Mouse (Mus musculus) hindbrain, embryonic 14.5 days (tissue): ENCODE measurements at regions not wholly inside any gene's neighbourhood (a gene's known extent, or its start where the extent isn't known, plus 50 kb on each side); places are given as distances from the start of the nearest gene placed in this dataset.

ENCODE experiments used
- ATAC-seq: fragments of 200-750 bp; cut with Nextera tagmentation; 2 replicates; pipeline ENCODE4 v1.8.0; 2017; ENCODE audit warnings: moderate number of reproducible peaks, mild to moderate bottlenecking, moderate TSS enrichment, moderate library complexity; ENCODE audit not compliant: low FRiP score
- DNase-seq: peaks from one replicate; pipeline ENCODE4 v3.0.0-alpha.2; 2015; ENCODE audit warnings: low spot score
- H3K27ac ChIP-seq: fragments of 300-500 bp; sonication (generic); 2 replicates; pipeline ENCODE4 v1.5.1; 2014; ENCODE audit warnings: mild to moderate bottlenecking, moderate library complexity
- H3K27me3 ChIP-seq: fragments of 300-500 bp; sonication (generic); 2 replicates; pipeline ENCODE4 v1.6.1; 2014; ENCODE audit warnings: mild to moderate bottlenecking, low read length, mixed read lengths; ENCODE audit not compliant: control insufficient read depth, insufficient read depth
- H3K36me3 ChIP-seq: fragments of 300-500 bp; sonication (generic); replicated peaks from 2 replicates; pipeline ENCODE4 v1.6.1; 2014; ENCODE audit not compliant: control insufficient read depth, insufficient read depth
- H3K4me1 ChIP-seq: fragments of 300-500 bp; sonication (generic); replicated peaks from 2 replicates; pipeline ENCODE4 v1.6.1; 2014; ENCODE audit warnings: antibody characterized with exemption, low read length, mixed read lengths; ENCODE audit not compliant: control insufficient read depth, insufficient read depth
- H3K4me2 ChIP-seq: fragments of 300-500 bp; sonication (generic); replicated peaks from 2 replicates; pipeline ENCODE4 v1.6.1; 2014; ENCODE audit warnings: mild to moderate bottlenecking, moderate library complexity
- H3K4me3 ChIP-seq: fragments of 300-500 bp; sonication (generic); replicated peaks from 2 replicates; pipeline ENCODE4 v1.5.1; 2014; ENCODE audit warnings: mild to moderate bottlenecking, low read length
- H3K9ac ChIP-seq: fragments of 300-500 bp; sonication (generic); 2 replicates; pipeline ENCODE4 v1.6.1; 2014
- H3K9me3 ChIP-seq: fragments of 300-500 bp; sonication (generic); 2 replicates; pipeline ENCODE4 v1.6.1; 2016; ENCODE audit warnings: low read length; ENCODE audit not compliant: control insufficient read depth
- WGBS: fragments of 180-500 bp; shearing (Covaris S2); extraction: QIAGEN DNeasy Blood & Tissue Kit; methylation state at CpG from one replicate; pipeline ENCODE4 v1.1.7; 2014; 5-methylcytosine and 5-hydroxymethylcytosine counted together

GRCm38 (mm10) chr14:25060285-25060684 lies 398.7 kb upstream of the Zmiz1 start:
- no peaks in the 10 kb centered on the region for H3K27me3 ChIP-seq
- no peak overlapping the region for H3K27ac ChIP-seq
- H3K36me3 ChIP-seq, result no peaks in the 10 kb centered on the region
- H3K4me3 ChIP-seq, result no peak overlapping the region
- ATAC-seq, result no peak
- H3K4me2 ChIP-seq, result no peak overlapping the region
- no peaks in the 10 kb centered on the region for H3K9me3 ChIP-seq
- 79% methylated on average over 7 of the region's 7 CpGs for WGBS
- no peak for DNase-seq
- H3K9ac ChIP-seq, result no peak overlapping the region
- peaks cover 11% of the 10 kb centered on the region for H3K4me1 ChIP-seq

DNA sequence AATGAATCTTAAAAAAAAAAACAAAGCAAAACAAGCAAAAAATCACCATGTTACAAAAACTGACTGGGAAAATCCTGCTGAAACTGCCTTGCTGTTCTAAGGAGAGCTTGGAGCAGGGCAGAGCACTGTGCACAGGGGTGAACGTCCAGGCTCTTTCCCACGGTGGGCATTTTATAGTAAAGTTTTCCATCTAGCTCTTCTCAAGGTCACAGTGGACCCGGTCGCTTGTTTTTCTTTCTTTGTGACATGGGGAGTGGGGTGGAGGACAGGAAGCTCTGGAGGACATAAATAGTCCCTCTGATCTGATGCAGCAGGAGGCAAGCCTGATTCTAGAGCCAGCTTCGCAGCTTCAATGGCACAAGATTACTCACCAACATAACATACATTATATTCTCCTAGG lies 395.9 kb upstream of the Zmiz1 start:
- H3K4me1 ChIP-seq, result peaks cover 11% of the 10 kb centered on the region
- 73% methylated on average over 5 of the region's 5 CpGs for WGBS
- H3K9ac ChIP-seq, result no peak overlapping the region
- ATAC-seq (no peak), DNase-seq (no peak)
- H3K27me3 ChIP-seq, result no peaks in the 10 kb centered on the region
- H3K4me2 ChIP-seq, result no peak overlapping the region
- H3K9me3 ChIP-seq, result no peaks in the 10 kb centered on the region
- no peak overlapping the region for H3K4me3 ChIP-seq
- H3K36me3 ChIP-seq, result no peaks in the 10 kb centered on the region
- no peak overlapping the region for H3K27ac ChIP-seq

GRCm38 (mm10) chr14:25064190-25064947 lies 394.6 kb upstream of the Zmiz1 start:
- Histone ChIP-seq H3K36me3 (no peaks in the 10 kb centered on the region), H3K4me3 (no peak overlapping the region), H3K27me3 (no peaks in the 10 kb centered on the region), H3K9me3 (no peaks in the 10 kb centered on the region), H3K4me1 (peaks cover 11% of the 10 kb centered on the region), H3K9ac (no peak overlapping the region), H3K27ac (no peak overlapping the region), H3K4me2 (no peak overlapping the region)
- 48% methylated on average over 8 of the region's 8 CpGs for WGBS
- ATAC-seq, result no peak
- no peak for DNase-seq

DNA sequence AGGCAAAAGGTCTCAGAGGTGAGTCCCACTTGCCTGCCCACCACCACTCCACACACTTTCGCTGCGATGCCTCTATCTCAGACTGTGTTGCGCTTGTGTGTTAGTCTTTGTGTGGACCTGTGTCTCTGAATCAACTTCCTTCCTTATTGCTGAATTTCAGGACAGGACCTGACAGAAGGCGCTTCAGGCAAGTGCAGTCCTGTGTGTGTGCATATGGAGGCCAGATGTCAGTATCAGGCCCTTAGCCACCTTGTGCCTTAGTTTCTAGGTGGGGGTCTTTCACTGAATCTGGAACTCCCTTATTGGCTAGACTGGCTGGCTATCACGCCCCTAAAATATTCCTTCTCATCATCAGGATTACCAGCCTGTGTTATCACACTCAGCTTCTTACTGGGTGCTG lies 391.6 kb upstream of the Zmiz1 start:
- ATAC-seq, result no peak

DNA sequence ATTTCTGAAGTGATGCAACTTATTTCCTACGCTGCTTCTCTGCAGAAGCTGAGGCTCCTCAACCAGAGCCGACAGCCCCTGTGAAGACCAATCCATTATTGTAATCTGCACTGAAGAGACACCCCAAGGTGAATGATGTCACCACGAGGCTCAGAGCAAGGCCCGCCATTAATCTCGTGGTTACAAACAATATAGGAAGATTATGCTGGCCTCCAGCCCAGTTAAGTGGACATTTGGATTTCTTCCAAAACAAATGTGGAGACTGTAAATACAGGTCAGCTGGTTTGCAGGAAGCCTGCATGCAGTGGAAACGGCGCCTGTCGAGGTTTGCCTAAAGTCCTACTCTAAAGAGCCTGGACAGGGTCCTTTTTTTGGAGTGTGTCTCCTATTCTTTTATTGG lies 390.6 kb upstream of the Zmiz1 start:
- Histone ChIP-seq H3K9me3 (no peaks in the 10 kb centered on the region), H3K36me3 (no peaks in the 10 kb centered on the region), H3K4me1 (peaks cover 20% of the 10 kb centered on the region), H3K27me3 (no peaks in the 10 kb centered on the region), H3K9ac (no peak overlapping the region), H3K4me3 (no peak overlapping the region), H3K27ac (no peak overlapping the region), H3K4me2 (no peak overlapping the region)
- peak; percentile 75 for DNase-seq
- ATAC-seq, result peak; percentile 18; the same call in 1 of the 2 replicates
- 26% methylated on average over 8 of the region's 8 CpGs for WGBS

More for the DNA sequence above, 391.6 kb upstream of the Zmiz1 start:
- H3K27me3 ChIP-seq, result no peaks in the 10 kb centered on the region
- WGBS, result 94% methylated on average over 5 of the region's 5 CpGs
- H3K4me1 ChIP-seq, result peaks cover 20% of the 10 kb centered on the region
- no peak overlapping the region for H3K27ac ChIP-seq
- H3K36me3 ChIP-seq, result no peaks in the 10 kb centered on the region
- H3K9me3 ChIP-seq, result no peaks in the 10 kb centered on the region
- no peak overlapping the region for H3K9ac ChIP-seq
- DNase-seq, result no peak
- no peak overlapping the region for H3K4me3 ChIP-seq
- no peak overlapping the region for H3K4me2 ChIP-seq

GRCm38 (mm10) chr14:25073143-25073542 lies 385.8 kb upstream of the Zmiz1 start:
- Histone ChIP-seq H3K9ac (no peak overlapping the region), H3K4me3 (no peak overlapping the region), H3K27ac (no peak overlapping the region), H3K4me2 (no peak overlapping the region), H3K4me1 (peaks cover 9% of the 10 kb centered on the region; the same call in 1 of the 2 replicates), H3K27me3 (no peaks in the 10 kb centered on the region), H3K9me3 (no peaks in the 10 kb centered on the region), H3K36me3 (no peaks in the 10 kb centered on the region)
- ATAC-seq, result no peak
- DNase-seq, result no peak
- 52% methylated on average over 5 of the region's 5 CpGs for WGBS

GRCm38 (mm10) chr14:25074022-25074800 lies 384.8 kb upstream of the Zmiz1 start:
- Histone ChIP-seq H3K27me3 (no peaks in the 10 kb centered on the region), H3K36me3 (no peaks in the 10 kb centered on the region), H3K9ac (no peak overlapping the region), H3K4me1 (peaks cover 9% of the 10 kb centered on the region; the same call in 1 of the 2 replicates), H3K9me3 (no peaks in the 10 kb centered on the region), H3K4me3 (no peak overlapping the region), H3K4me2 (no peak overlapping the region), H3K27ac (no peak overlapping the region)
- no peak for DNase-seq
- 85% methylated on average over 9 of the region's 9 CpGs for WGBS
- ATAC-seq, result no peak

GRCm38 (mm10) chr14:25074891-25075290 lies 384.1 kb upstream of the Zmiz1 start:
- Histone ChIP-seq H3K36me3 (no peaks in the 10 kb centered on the region), H3K27me3 (no peaks in the 10 kb centered on the region), H3K9ac (no peak overlapping the region), H3K27ac (no peak overlapping the region), H3K9me3 (no peaks in the 10 kb centered on the region), H3K4me1 (peaks cover 9% of the 10 kb centered on the region; the same call in 1 of the 2 replicates), H3K4me2 (no peak overlapping the region), H3K4me3 (no peak overlapping the region)
- no peak for ATAC-seq
- 87% methylated on average over 5 of the region's 5 CpGs for WGBS
- DNase-seq, result no peak

GRCm38 (mm10) chr14:25080431-25080830 lies 378.6 kb upstream of the Zmiz1 start:
- H3K4me2 ChIP-seq, result no peak overlapping the region
- DNase-seq, result no peak
- WGBS, result 66% methylated on average over 3 of the region's 3 CpGs
- H3K27me3 ChIP-seq, result no peaks in the 10 kb centered on the region
- no peaks in the 10 kb centered on the region for H3K4me1 ChIP-seq
- H3K27ac ChIP-seq, result no peak overlapping the region
- H3K36me3 ChIP-seq, result no peaks in the 10 kb centered on the region
- H3K9me3 ChIP-seq, result peaks cover 9% of the 10 kb centered on the region; the same call in 1 of the 2 replicates
- H3K9ac ChIP-seq, result no peak overlapping the region
- no peak for ATAC-seq
- no peak overlapping the region for H3K4me3 ChIP-seq
